Mouse (Mus musculus): ENCODE data around the gene Bcl7b.
"Not testable (repeated sequence)": the region's sequence is repeated elsewhere in the genome, so short reads cannot be mapped to it uniquely, and the experiment has no call there.

The Bcl7b gene

DNA sequence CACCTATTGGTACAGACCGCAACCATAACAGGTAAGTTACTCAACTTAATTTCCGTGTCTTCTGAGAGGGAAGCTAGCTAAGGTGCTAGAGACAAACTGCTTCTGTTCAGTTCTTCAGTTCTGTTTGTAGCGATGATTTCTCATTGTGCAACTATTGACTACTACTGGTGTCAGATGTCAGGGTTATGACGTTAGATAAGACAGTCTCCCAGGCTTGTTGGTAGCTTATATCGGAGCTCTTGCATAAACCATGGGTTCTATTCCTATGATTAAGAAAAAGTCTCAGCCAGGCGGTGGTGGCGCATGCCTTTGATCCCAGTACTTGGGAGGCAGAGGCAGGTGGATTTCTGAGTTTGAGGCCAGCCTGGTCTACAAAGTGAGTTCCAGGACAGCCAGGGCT is 54.0 kb downstream of the Bcl7b start:
- no peak for DNase-seq

GRCm38 (mm10) chr5:135224169-135224568 is 56.1 kb downstream of the Bcl7b start:
- no peak for DNase-seq

GRCm38 (mm10) chr5:135225879-135226278 is 57.8 kb downstream of the Bcl7b start:
- not testable (repeated sequence) for DNase-seq

GRCm38 (mm10) chr5:135230186-135230585 is 62.1 kb downstream of the Bcl7b start:
- DNase-seq: no peak
